Mouse (Mus musculus) neural tube, embryonic 13.5 days (tissue): ENCODE data around the gene Pcdh18. TPM values are rescaled to one million over a fixed set of nuclear protein-coding genes. Genes with fewer than 3 reads are reported as not detected.

ENCODE experiments used
- ATAC-seq: fragments of 200-750 bp; cut with Nextera tagmentation; 2 replicates; pipeline ENCODE4 v1.8.0; 2017; ENCODE audit warnings: low read depth, mild to moderate bottlenecking, moderate TSS enrichment, moderate library complexity
- H3K27ac ChIP-seq: fragments of 300-500 bp; sonication (generic); replicated peaks from 2 replicates; pipeline ENCODE4 v1.5.1; 2015; ENCODE audit warnings: moderate library complexity, mild to moderate bottlenecking, inconsistent platforms
- H3K27me3 ChIP-seq: fragments of 300-500 bp; sonication (generic); 2 replicates; pipeline ENCODE4 v1.6.1; 2015; ENCODE audit warnings: mild to moderate bottlenecking, inconsistent platforms
- H3K36me3 ChIP-seq: fragments of 300-500 bp; sonication (generic); 2 replicates; pipeline ENCODE4 v1.6.1; 2015; ENCODE audit warnings: mild to moderate bottlenecking, inconsistent platforms
- H3K4me1 ChIP-seq: fragments of 300-500 bp; sonication (generic); replicated peaks from 2 replicates; pipeline ENCODE4 v1.6.1; 2015; ENCODE audit warnings: inconsistent platforms
- H3K4me2 ChIP-seq: fragments of 300-500 bp; sonication (generic); 2 replicates; pipeline ENCODE4 v1.6.1; 2015; ENCODE audit warnings: inconsistent platforms, mild to moderate bottlenecking, moderate library complexity
- H3K4me3 ChIP-seq: fragments of 300-500 bp; sonication (generic); 2 replicates; pipeline ENCODE4 v1.5.1; 2015; ENCODE audit warnings: mild to moderate bottlenecking, inconsistent platforms
- H3K9ac ChIP-seq: fragments of 300-500 bp; sonication (generic); 2 replicates; pipeline ENCODE4 v1.6.1; 2015; ENCODE audit warnings: moderate library complexity, mild to moderate bottlenecking, inconsistent platforms
- H3K9me3 ChIP-seq: fragments of 300-500 bp; sonication (generic); 2 replicates; pipeline ENCODE4 v1.6.1; 2016; ENCODE audit warnings: inconsistent platforms
- WGBS: fragments of 180-500 bp; shearing (Covaris S2); methylation state at CpG from one replicate; pipeline ENCODE4 v1.1.7; 2015; 5-methylcytosine and 5-hydroxymethylcytosine counted together
- polyA plus RNA-seq: library from polyadenylated mRNA; unstranded; fragments of >200 nt; fragmentation: Nextera tagmentation; extraction: Ambion mirVana; gene quantifications from 2 replicates; pipeline ENCODE4 v1.2.1, GENCODE M21; 2015

Gene Pcdh18
- polyA plus RNA-seq, 1 experiment from 2014 or later: 26.5 TPM

- Histone ChIP-seq H3K9me3 (no peaks in the 10 kb centered on the region), H3K4me1 (peaks cover 50% of the 10 kb centered on the region), H3K9ac (no peak overlapping the region), H3K36me3 (peaks cover 26% of the 10 kb centered on the region), H3K4me3 (no peak overlapping the region), H3K27me3 (no peaks in the 10 kb centered on the region), H3K4me2 (no peak overlapping the region), H3K27ac (no peak overlapping the region)
- ATAC-seq: no peak
- WGBS: 65% methylated on average over 8 of the region's 8 CpGs
Measured at GRCm38 (mm10) chr3:49749491-49750284, 7.4 kb downstream of the Pcdh18 start.

- H3K9ac ChIP-seq: no peak overlapping the region
- no peak for ATAC-seq
- whole genome bisulfite sequencing: 85% methylated on average over 1 of the region's 1 CpGs
- peaks cover 38% of the 10 kb centered on the region for H3K4me1 ChIP-seq
- H3K4me2 ChIP-seq: no peak overlapping the region
- no peaks in the 10 kb centered on the region for H3K27me3 ChIP-seq
- no peak overlapping the region for H3K27ac ChIP-seq
- H3K9me3 ChIP-seq: no peaks in the 10 kb centered on the region
- H3K36me3 ChIP-seq: peaks cover 30% of the 10 kb centered on the region
- no peak overlapping the region for H3K4me3 ChIP-seq
Measured at GRCm38 (mm10) chr3:49748054-49748453, 9.1 kb downstream of the Pcdh18 start.

- H3K4me3 ChIP-seq: no peak overlapping the region
- H3K27ac ChIP-seq: no peak overlapping the region
- 0 out of 2 replicates have a peak, but pooled peaks cover 3% of the 10 kb centered on the region for H3K4me1 ChIP-seq
- WGBS: 77% methylated on average over 2 of the region's 2 CpGs
- ATAC-seq: no peak
- H3K9me3 ChIP-seq: no peaks in the 10 kb centered on the region
- H3K4me2 ChIP-seq: no peak overlapping the region
- no peaks in the 10 kb centered on the region for H3K36me3 ChIP-seq
- no peak overlapping the region for H3K9ac ChIP-seq
- no peaks in the 10 kb centered on the region for H3K27me3 ChIP-seq
Measured at GRCm38 (mm10) chr3:49739061-49739460, 18.1 kb downstream of the Pcdh18 start.

GRCm38 (mm10) chr3:49738531-49738930 lies 18.6 kb downstream of the Pcdh18 start:
- Histone ChIP-seq H3K27me3 (no peaks in the 10 kb centered on the region), H3K4me2 (no peak overlapping the region), H3K27ac (no peak overlapping the region), H3K4me1 (0 out of 2 replicates have a peak, but pooled peaks cover 2% of the 10 kb centered on the region), H3K36me3 (no peaks in the 10 kb centered on the region), H3K4me3 (no peak overlapping the region), H3K9me3 (no peaks in the 10 kb centered on the region), H3K9ac (no peak overlapping the region)
- no peak for ATAC-seq

- no peak overlapping the region for H3K4me3 ChIP-seq
- H3K9me3 ChIP-seq: no peaks in the 10 kb centered on the region
- H3K4me1 ChIP-seq: no peaks in the 10 kb centered on the region
- no peaks in the 10 kb centered on the region for H3K27me3 ChIP-seq
- H3K9ac ChIP-seq: no peak overlapping the region
- H3K36me3 ChIP-seq: no peaks in the 10 kb centered on the region
- no peak overlapping the region for H3K4me2 ChIP-seq
- H3K27ac ChIP-seq: no peak overlapping the region
- 34% methylated on average over 2 of the region's 2 CpGs for WGBS
- no peak for ATAC-seq
Measured at GRCm38 (mm10) chr3:49706503-49706902, 50.6 kb downstream of the Pcdh18 start.

- H3K36me3 ChIP-seq: no peaks in the 10 kb centered on the region
- no peaks in the 10 kb centered on the region for H3K27me3 ChIP-seq
- ATAC-seq: no peak
- H3K27ac ChIP-seq: no peak overlapping the region
- peaks cover 6% of the 10 kb centered on the region; the same call in 1 of the 2 replicates for H3K4me1 ChIP-seq
- WGBS: 10% methylated on average over 2 of the region's 2 CpGs
- H3K4me2 ChIP-seq: no peak overlapping the region
- H3K9ac ChIP-seq: no peak overlapping the region
- no peak overlapping the region for H3K4me3 ChIP-seq
- no peaks in the 10 kb centered on the region for H3K9me3 ChIP-seq
Measured at GRCm38 (mm10) chr3:49699951-49700350, 57.2 kb downstream of the Pcdh18 start.
